8 mouse cellular contexts compared by ENCODE assay signal in the genomic region with DNA sequence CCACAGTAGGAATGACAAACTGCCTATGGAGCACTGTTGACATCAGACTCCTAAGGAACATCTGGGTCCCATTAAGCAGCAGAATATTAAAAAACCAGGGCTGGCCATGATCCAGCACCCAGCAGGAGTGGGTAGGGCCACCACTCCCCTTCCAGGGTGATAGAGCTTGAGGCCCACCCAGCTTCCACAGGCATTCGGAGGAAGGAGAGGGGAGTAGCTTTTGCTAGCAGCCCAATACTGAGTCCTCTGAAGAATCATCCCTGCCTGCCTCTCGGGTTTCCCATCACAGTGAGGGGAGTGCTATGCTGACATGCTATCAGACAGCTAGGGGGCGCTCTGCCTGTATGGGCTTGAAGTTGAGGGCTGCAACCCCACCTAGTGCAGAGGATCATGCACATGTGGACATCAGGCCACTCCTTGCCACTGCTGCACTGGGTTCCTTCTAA.
DNase-seq lines count a peak whose midpoint lies in the region; ATAC-seq and TF ChIP-seq lines count a peak whose summit lies in the region.

No protein-coding gene starts in this region.

- DNase-seq in layer of hippocampus, adult 9-11 months, result peak; percentile 23
- DNase-seq in layer of hippocampus, postnatal 14 days (ENCODE audit: low spot score in 2 of 2), result no peak
- DNase-seq in G1E (ENCODE audit: low spot score), result no peak
- peak; percentile 74 for DNase-seq in retina, embryonic 14.5 days (ENCODE audit: low spot score)
- DNase-seq in right cerebral cortex, adult 2 months (ENCODE audit: low spot score in 2 of 2), result no peak

- no peaks in the 10 kb centered on the region for H3K4me1 ChIP-seq in G1E (ENCODE audit: insufficient read depth, low read depth, low read length)
- H3K4me1 ChIP-seq in cortical plate, adult 2 months (ENCODE audit: control insufficient read depth, insufficient read depth, low read length), result no peaks in the 10 kb centered on the region
- H3K4me1 ChIP-seq in liver, embryonic 12.5 days, result peaks cover 25% of the 10 kb centered on the region

- no peak overlapping the region for H3K27ac ChIP-seq in cortical plate, adult 2 months (ENCODE audit: insufficient read depth, low read length)
- H3K27ac ChIP-seq in liver, embryonic 12.5 days, result no peak overlapping the region

- ATAC-seq in G1E (ENCODE audit: extremely low read depth, insufficient number of reproducible peaks, low FRiP score, poor library complexity, severe bottlenecking), result no peak; the same call in 1 of the 2 replicates
- peak; percentile 72 to 73; a peak in 3 of 4 replicates for ATAC-seq in hematopoietic stem cell, adult 5-6 weeks (replicated peaks in 1 of 2; ENCODE audit: insufficient read depth in 1 of 2, low FRiP score in 2 of 2, low TSS enrichment in 1 of 2, low read depth in 1 of 2, poor library complexity in 2 of 2, severe bottlenecking in 2 of 2)
- peak; percentile 59 for ATAC-seq in liver, embryonic 12.5 days

- TF ChIP-seq POLR2A in cortical plate, adult 2 months (IDR thresholded peaks at IDR 0.05; ENCODE audit: extremely low read depth, insufficient read depth, low read length), result no peak

- H3K4me3 ChIP-seq in G1E (ENCODE audit: low read depth, low read length), result no peak overlapping the region
- H3K4me3 ChIP-seq in cortical plate, adult 2 months (ENCODE audit: insufficient read depth, low read length), result no peak overlapping the region
- H3K4me3 ChIP-seq in liver, embryonic 12.5 days, result no peak overlapping the region

- no peaks in the 10 kb centered on the region for H3K36me3 ChIP-seq in G1E (replicated peaks)
- H3K36me3 ChIP-seq in liver, embryonic 12.5 days, result no peaks in the 10 kb centered on the region

- 8% methylated on average over 3 of the region's 3 CpGs for WGBS in liver, embryonic 12.5 days (ENCODE audit: insufficient replicate concordance)

- TF ChIP-seq CTCF in G1E (IDR thresholded peaks at IDR 0.05; ENCODE audit: low read depth, low read length), result peak; percentile 66
- TF ChIP-seq CTCF in cortical plate, adult 2 months (IDR thresholded peaks at IDR 0.05; ENCODE audit: extremely low read depth, insufficient read depth, low read length), result peak; percentile 69

- H3K27me3 ChIP-seq in G1E (ENCODE audit: insufficient read depth, low read length), result peaks cover 7% of the 10 kb centered on the region; the same call in 1 of the 2 replicates
- no peaks in the 10 kb centered on the region for H3K27me3 ChIP-seq in liver, embryonic 12.5 days (replicated peaks)

- no peaks in the 10 kb centered on the region for H3K9me3 ChIP-seq in G1E (replicated peaks)
- no peaks in the 10 kb centered on the region for H3K9me3 ChIP-seq in liver, embryonic 12.5 days (replicated peaks)

- H3K9ac ChIP-seq in liver, embryonic 12.5 days, result no peak overlapping the region

- H3K4me2 ChIP-seq in liver, embryonic 12.5 days, result no peak overlapping the region

Comparison
In these comparisons a context has a peak if more than half of its experiments do, and no peak if none do; other contexts are left out.
1. DNase-seq: peak in layer of hippocampus, adult 9-11 months (single experiment) and retina, embryonic 14.5 days (single experiment); none in layer of hippocampus, postnatal 14 days (0 of 2), G1E (single experiment) and right cerebral cortex, adult 2 months (0 of 2).